Mouse (Mus musculus): Measurements from ENCODE around the gene Nedd9.

GRCm38 (mm10) chr13:41273927-41274650 lies 213.1 kb downstream of the Nedd9 start, which contains the start of gene Gm17364:
- no peak for TF ChIP-seq RAD21 (IDR thresholded peaks at IDR 0.05; ENCODE audit: low read depth, low read length)
- no peak for TF ChIP-seq MAZ (IDR thresholded peaks at IDR 0.05; ENCODE audit: low read depth, low read length)
- TF ChIP-seq EP300 (IDR thresholded peaks at IDR 0.05; ENCODE audit: low read length), result no peak
- TF ChIP-seq ZKSCAN1 (IDR thresholded peaks at IDR 0.05; ENCODE audit: borderline replicate concordance, low read depth, low read length), result no peak
